Comparison of ENCODE assay signal across 25 mouse cellular contexts in the genomic region with DNA sequence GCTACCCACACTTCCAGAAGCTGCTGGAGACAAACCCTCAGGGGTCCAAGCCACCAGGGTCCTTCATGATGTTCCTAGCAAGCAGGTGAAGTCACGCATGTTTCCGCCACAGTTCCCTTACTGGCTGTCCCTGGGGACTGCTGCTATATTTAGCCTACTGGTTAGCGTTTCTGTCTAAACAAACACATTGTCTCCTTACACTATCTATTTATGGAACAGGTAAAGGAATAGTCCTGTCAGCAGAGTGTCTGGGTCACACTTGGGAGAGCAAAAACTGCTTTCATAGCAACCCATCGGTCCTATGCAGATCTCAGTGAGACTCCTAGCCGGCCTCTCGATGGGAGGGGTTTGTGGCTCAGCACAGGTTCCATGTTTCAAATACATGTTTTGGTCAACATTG.
DNase-seq lines count a peak whose midpoint lies in the region; ATAC-seq and TF ChIP-seq lines count a peak whose summit lies in the region.
"Had no signal": no experiment of that assay in that cellular context is flagged by ENCODE, and none has a peak within 500 bp of the region (broad histone marks: within the 10 kb centered on the region; RNA-seq: fewer than 3 reads in every experiment).

No protein-coding gene starts in this region.

- H3K27ac ChIP-seq in heart, embryonic 10.5 days, result peak overlapping the region; percentile 75; the same call in 1 of the 2 replicates
- peak overlapping the region; percentile 55; the same call in 1 of the 2 replicates for H3K27ac ChIP-seq in heart, embryonic 16.5 days (ENCODE audit: low read length)
- H3K27ac ChIP-seq in stomach, postnatal 0 days (replicated peaks), result no peak overlapping the region
- H3K27ac ChIP-seq: forebrain, embryonic 10.5 days; layer of hippocampus, adult 2 months; liver, embryonic 15.5 days had no signal

- H3K9me3 ChIP-seq in heart, embryonic 10.5 days, result no peaks in the 10 kb centered on the region
- H3K9me3 ChIP-seq in heart, embryonic 16.5 days (replicated peaks; ENCODE audit: control insufficient read depth, low read length), result no peaks in the 10 kb centered on the region
- H3K9me3 ChIP-seq in stomach, postnatal 0 days (ENCODE audit: control insufficient read depth, low read length), result no peaks in the 10 kb centered on the region
- H3K9me3 ChIP-seq: liver, embryonic 15.5 days had no signal

- peak; percentile 15 for DNase-seq in lung, postnatal 36 days
- DNase-seq in lung, postnatal 4 days, result no peak
- no peak for DNase-seq in heart, embryonic 10.5 days (ENCODE audit: low spot score)
- no peak for DNase-seq in cerebellum, postnatal 36 days
- DNase-seq in testis, postnatal 10 days (ENCODE audit: low spot score), result no peak
- DNase-seq in stomach, postnatal 0 days (ENCODE audit: low spot score), result no peak
- DNase-seq: adrenal gland, postnatal 10 days; cerebellum, adult 11 months; cerebellum, postnatal 10 days; embryo, embryonic 11 days; forebrain, postnatal 0 days; gastrocnemius, postnatal 36 days; kidney, adult 18-20 months; kidney, postnatal 14 days; layer of hippocampus, postnatal 36 days; lung, postnatal 10 days; right cerebral cortex, postnatal 25 days; thymus, adult 18-20 months had no signal

- H3K4me2 ChIP-seq in heart, embryonic 16.5 days (ENCODE audit: low read depth, low read length), result no peak overlapping the region
- no peak overlapping the region for H3K4me2 ChIP-seq in stomach, postnatal 0 days (replicated peaks; ENCODE audit: low read depth)
- H3K4me2 ChIP-seq: liver, embryonic 15.5 days had no signal

- ATAC-seq in heart, embryonic 16.5 days (replicated peaks; ENCODE audit: extremely low read depth, insufficient read depth, low FRiP score), result peak; percentile 47; the same call in 1 of the 2 replicates
- no peak for ATAC-seq in stomach, postnatal 0 days (ENCODE audit: low FRiP score, low TSS enrichment)
- ATAC-seq: forebrain, postnatal 0 days; midbrain, embryonic 16.5 days; Patski had no signal

- TF ChIP-seq EP300 in stomach, postnatal 0 days (optimal IDR thresholded peaks at IDR 0.05), result no peak

- H3K36me3 ChIP-seq in heart, embryonic 10.5 days, result peaks cover 10% of the 10 kb centered on the region; the same call in 1 of the 2 replicates
- H3K36me3 ChIP-seq in heart, embryonic 16.5 days (ENCODE audit: control insufficient read depth, insufficient read depth), result no peaks in the 10 kb centered on the region
- H3K36me3 ChIP-seq in stomach, postnatal 0 days (ENCODE audit: control insufficient read depth, insufficient read depth, low read length), result no peaks in the 10 kb centered on the region
- H3K36me3 ChIP-seq: liver, embryonic 15.5 days had no signal

- 52% methylated on average over 6 of the region's 6 CpGs for WGBS in heart, embryonic 10.5 days
- 40% methylated on average over 6 of the region's 6 CpGs for WGBS in heart, embryonic 16.5 days
- 85% methylated on average over 6 of the region's 6 CpGs for WGBS in stomach, postnatal 0 days

- no peak overlapping the region for H3K4me3 ChIP-seq in heart, embryonic 10.5 days
- H3K4me3 ChIP-seq in heart, embryonic 16.5 days (ENCODE audit: low read length), result no peak overlapping the region
- H3K4me3 ChIP-seq in stomach, postnatal 0 days (ENCODE audit: low read depth, low read length), result no peak overlapping the region
- H3K4me3 ChIP-seq: forebrain, embryonic 10.5 days; layer of hippocampus, adult 2 months; liver, embryonic 15.5 days; megakaryocyte, embryonic 14.5 days had no signal

- H3K9ac ChIP-seq in heart, embryonic 16.5 days (ENCODE audit: low read length), result no peak overlapping the region
- H3K9ac ChIP-seq in stomach, postnatal 0 days (ENCODE audit: low read length), result no peak overlapping the region
- H3K9ac ChIP-seq: forebrain, postnatal 0 days; liver, embryonic 15.5 days had no signal

- no peaks in the 10 kb centered on the region for H3K27me3 ChIP-seq in heart, embryonic 10.5 days (ENCODE audit: insufficient read depth, poor library complexity, severe bottlenecking)
- H3K27me3 ChIP-seq in heart, embryonic 16.5 days (ENCODE audit: control insufficient read depth, insufficient read depth, low read length), result no peaks in the 10 kb centered on the region
- H3K27me3 ChIP-seq in stomach, postnatal 0 days (ENCODE audit: control insufficient read depth, insufficient read depth, low read length), result no peaks in the 10 kb centered on the region
- H3K27me3 ChIP-seq: liver, embryonic 15.5 days; megakaryocyte, embryonic 14.5 days had no signal

- TF ChIP-seq CTCF in stomach, postnatal 0 days (IDR thresholded peaks at IDR 0.05; ENCODE audit: low read depth), result no peak

- H3K4me1 ChIP-seq in heart, embryonic 10.5 days, result peaks cover 17% of the 10 kb centered on the region; the same call in 1 of the 2 replicates
- H3K4me1 ChIP-seq in heart, embryonic 16.5 days (ENCODE audit: control insufficient read depth, insufficient read depth, low read length), result peaks cover 7% of the 10 kb centered on the region
- no peaks in the 10 kb centered on the region for H3K4me1 ChIP-seq in stomach, postnatal 0 days (replicated peaks; ENCODE audit: control insufficient read depth, insufficient read depth)
- H3K4me1 ChIP-seq: liver, embryonic 15.5 days had no signal
